Mouse (Mus musculus) liver, embryonic 14.5 days (tissue): ENCODE measurements at regions not wholly inside any gene's neighbourhood (a gene's known extent, or its start where the extent isn't known, plus 50 kb on each side); places are given as distances from the start of the nearest gene placed in this dataset.

Source experiments
- CTCF ChIP-seq: IDR thresholded peaks from 2 replicates; pipeline ENCODE4 v1.5.1; 2016; ENCODE audit warnings: antibody characterized with exemption, low read depth, control low read depth
- EP300 ChIP-seq: IDR thresholded peaks from 2 replicates; pipeline ENCODE4 v1.6.1; 2016; ENCODE audit warnings: antibody characterized with exemption, low read depth

DNA sequence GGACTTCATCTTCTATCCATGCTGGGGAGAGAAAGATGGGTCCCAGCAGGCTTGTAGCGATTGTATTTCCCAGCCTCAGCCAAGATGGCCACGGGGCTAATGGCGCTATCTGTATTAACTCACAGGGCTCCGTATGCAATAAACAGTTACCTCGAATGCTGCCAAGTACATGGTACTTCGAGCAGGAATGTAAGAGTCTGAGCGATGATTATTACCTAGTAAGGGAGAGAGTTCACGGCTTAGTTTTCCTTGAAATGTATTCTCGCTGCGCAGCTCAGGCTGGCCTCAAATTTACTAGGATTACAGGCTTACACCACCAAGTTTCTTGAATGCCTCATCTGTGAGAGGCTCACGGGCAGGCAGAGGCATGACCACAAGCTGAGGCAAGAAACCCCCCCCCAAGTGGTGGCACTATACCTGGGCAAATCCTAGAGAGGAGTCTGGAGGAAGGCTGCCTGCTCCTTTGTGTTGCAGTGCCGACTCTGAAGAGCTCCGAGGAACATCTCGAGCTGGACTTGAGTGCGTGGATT, 112.6 kb downstream of the Ddx11 start:
- no peak for TF ChIP-seq EP300
- no peak for TF ChIP-seq CTCF
